Mouse (Mus musculus) brain, embryonic 14.5 days (tissue): ENCODE measurements at regions not wholly inside any gene's neighbourhood (a gene's known extent, or its start where the extent isn't known, plus 50 kb on each side); places are given as distances from the start of the nearest gene placed in this dataset.

ENCODE experiments used
- CTCF ChIP-seq: fragments of 200-500 bp; IDR thresholded peaks from 2 replicates; pipeline ENCODE4 v1.5.1; 2012; ENCODE audit warnings: inconsistent platforms, mild to moderate bottlenecking, moderate library complexity, borderline replicate concordance; ENCODE audit not compliant: insufficient read depth, insufficient read length; ENCODE audit errors: extremely low read depth
- POLR2A ChIP-seq: fragments of 200-500 bp; IDR thresholded peaks from 2 replicates; pipeline ENCODE4 v1.6.1; 2012; ENCODE audit warnings: mild to moderate bottlenecking, inconsistent platforms, borderline replicate concordance; ENCODE audit not compliant: poor library complexity, insufficient read depth, insufficient read length, severe bottlenecking; ENCODE audit errors: extremely low read depth

DNA sequence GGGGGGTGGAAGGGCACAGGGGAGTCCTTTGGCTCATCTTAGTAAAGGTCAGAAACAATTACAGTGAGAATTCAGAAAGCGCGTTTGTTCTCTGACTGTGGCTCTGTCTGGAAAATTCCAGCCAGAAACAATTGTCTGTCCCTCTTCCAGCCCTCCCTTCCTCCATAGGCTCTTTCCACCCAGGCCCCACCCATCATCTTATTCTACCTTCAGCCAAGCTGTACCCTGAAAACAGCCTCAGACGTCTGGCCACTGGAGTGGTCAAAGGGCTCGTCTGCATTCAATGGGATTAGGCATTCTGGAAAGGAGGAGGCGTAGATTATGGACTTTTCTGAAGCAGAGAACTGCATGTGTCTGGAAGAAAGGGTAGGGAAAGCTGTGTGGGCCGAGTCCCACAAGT is 56.8 kb upstream of the Jun start:
- TF ChIP-seq POLR2A (no peak), CTCF (no peak)
